Mouse (Mus musculus) embryo, embryonic 10 days (tissue): ENCODE measurements around the gene Gm8882.
"Not testable (repeated sequence)": the region's sequence is repeated elsewhere in the genome, so short reads cannot be mapped to it uniquely, and the experiment has no call there.

ENCODE experiments used
- DNase-seq: peaks from one replicate; pipeline ENCODE4 v3.0.0-alpha.2; 2015; ENCODE audit warnings: low spot score

The Gm8882 gene

DNA sequence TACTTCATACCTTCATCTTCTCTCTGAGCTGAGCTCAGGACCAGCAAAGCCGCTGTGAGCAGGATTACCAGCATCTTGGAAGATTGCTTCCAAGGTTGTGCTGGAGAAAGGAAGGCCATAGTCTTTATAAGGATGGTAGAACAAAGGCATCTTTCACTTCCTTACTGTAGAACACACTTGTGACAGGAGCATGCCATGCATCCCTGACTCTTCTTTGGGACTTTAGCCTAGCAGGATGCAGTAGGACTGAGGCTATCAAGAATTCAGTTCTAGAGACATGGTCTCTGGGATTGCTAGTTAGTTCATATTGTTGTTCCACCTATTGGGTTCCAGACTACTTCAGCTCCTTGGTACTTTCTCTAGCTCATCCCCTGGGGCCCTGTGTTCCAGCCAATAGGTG, at the start of gene Gm8882:
Gene Gm8882 (minus strand): TSS at position 101 of the 400 bp plus-strand sequence.
- not testable (repeated sequence) for DNase-seq

- DNase-seq, result not testable (repeated sequence)
Observed at GRCm38 (mm10) chr6:132314657-132315056, 49.3 kb downstream of the Gm8882 start, which contains the start of gene Prpmp5. Gene Prpmp5, minus strand, starts transcription at chr6:132314757.
